ENCODE assay signal across 8 mouse cellular contexts in the genomic region with DNA sequence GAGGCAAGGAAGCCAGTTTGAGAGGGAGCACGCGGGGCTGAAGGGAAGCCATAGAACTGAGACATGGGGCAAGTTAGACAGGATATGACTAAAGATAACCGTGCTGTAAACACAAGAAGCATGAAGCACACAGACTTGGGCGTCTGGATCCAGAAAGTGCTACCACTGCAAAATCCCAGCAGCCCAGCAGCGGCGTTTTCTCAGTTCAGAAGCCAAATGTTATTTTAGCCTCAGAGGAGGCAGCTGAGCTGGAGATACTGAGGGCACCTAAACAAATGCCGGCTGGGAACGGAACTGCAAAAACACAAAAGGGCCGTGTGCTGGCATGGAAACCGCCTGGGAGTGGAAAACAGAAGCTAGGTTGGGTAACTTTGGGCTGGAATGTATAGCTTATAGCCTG. TPM values are rescaled to one million over a fixed set of nuclear protein-coding genes. Genes with fewer than 3 reads are reported as not detected.
DNase-seq lines count a peak whose midpoint lies in the region; ATAC-seq lines count a peak whose summit lies in the region.

No protein-coding gene starts in this region.

- no peak overlapping the region for H3K4me2 ChIP-seq in forebrain, embryonic 11.5 days (ENCODE audit: low read depth, low read length, severe bottlenecking)
- no peak overlapping the region for H3K4me2 ChIP-seq in neural tube, embryonic 13.5 days
- H3K4me2 ChIP-seq in intestine, embryonic 14.5 days (ENCODE audit: low read length) = no peak overlapping the region; the same call in 1 of the 2 replicates

- peaks cover 10% of the 10 kb centered on the region for H3K4me1 ChIP-seq in forebrain, embryonic 10.5 days
- H3K4me1 ChIP-seq in forebrain, embryonic 11.5 days (replicated peaks; ENCODE audit: control insufficient read depth, insufficient read depth, low read length) = no peaks in the 10 kb centered on the region
- H3K4me1 ChIP-seq in neural tube, embryonic 13.5 days (replicated peaks) = peaks cover 21% of the 10 kb centered on the region; the same call in 1 of the 2 replicates
- H3K4me1 ChIP-seq in intestine, embryonic 14.5 days (replicated peaks; ENCODE audit: control insufficient read depth, insufficient read depth, low read length) = peaks cover 11% of the 10 kb centered on the region; the same call in 1 of the 2 replicates

- peak overlapping the region; percentile 25; the same call in 1 of the 2 replicates for H3K27ac ChIP-seq in forebrain, embryonic 10.5 days
- H3K27ac ChIP-seq in forebrain, embryonic 11.5 days (ENCODE audit: low read depth, low read length) = no peak overlapping the region
- H3K27ac ChIP-seq in neural tube, embryonic 13.5 days (replicated peaks) = 0 out of 2 replicates have a peak overlapping the region, but pooled peaks have one; percentile 2
- peak overlapping the region; percentile 30; the same call in 1 of the 2 replicates for H3K27ac ChIP-seq in intestine, embryonic 14.5 days (ENCODE audit: low read depth)

- H3K4me3 ChIP-seq in forebrain, embryonic 10.5 days = no peak overlapping the region
- H3K4me3 ChIP-seq in forebrain, embryonic 11.5 days (ENCODE audit: low read depth, low read length) = no peak overlapping the region
- no peak overlapping the region for H3K4me3 ChIP-seq in neural tube, embryonic 13.5 days
- H3K4me3 ChIP-seq in intestine, embryonic 14.5 days (ENCODE audit: low read depth, low read length) = no peak overlapping the region

- H3K9ac ChIP-seq in forebrain, embryonic 11.5 days (ENCODE audit: low read length) = no peak overlapping the region
- H3K9ac ChIP-seq in neural tube, embryonic 13.5 days = no peak overlapping the region
- H3K9ac ChIP-seq in intestine, embryonic 14.5 days (ENCODE audit: low read length) = no peak overlapping the region

- H3K9me3 ChIP-seq in forebrain, embryonic 10.5 days = no peaks in the 10 kb centered on the region
- no peaks in the 10 kb centered on the region for H3K9me3 ChIP-seq in forebrain, embryonic 11.5 days (ENCODE audit: control insufficient read depth, low read length)
- no peaks in the 10 kb centered on the region for H3K9me3 ChIP-seq in neural tube, embryonic 13.5 days
- no peaks in the 10 kb centered on the region for H3K9me3 ChIP-seq in intestine, embryonic 14.5 days (ENCODE audit: control insufficient read depth, low read length)

- peak; percentile 13 for DNase-seq in forebrain, embryonic 10.5 days (ENCODE audit: extremely low spot score, low spot score)
- DNase-seq in forebrain, embryonic 11.5 days (ENCODE audit: low spot score) = no peak
- no peak for DNase-seq in neural tube, embryonic 10.5 days (ENCODE audit: extremely low spot score, low spot score)
- no peak for DNase-seq in intestine, embryonic 14.5 days (ENCODE audit: low spot score)
- peak; percentile 16 for DNase-seq in ovary, postnatal 36 days (ENCODE audit: low spot score)
- no peak for DNase-seq in thymus, postnatal 14 days

- 81% methylated on average over 10 of the region's 10 CpGs for WGBS in forebrain, embryonic 10.5 days
- WGBS in forebrain, embryonic 11.5 days = 65% methylated on average over 10 of the region's 10 CpGs
- 59% methylated on average over 10 of the region's 10 CpGs for WGBS in neural tube, embryonic 13.5 days
- 24% methylated on average over 10 of the region's 10 CpGs for whole genome bisulfite sequencing in intestine, embryonic 14.5 days

- no peaks in the 10 kb centered on the region for H3K36me3 ChIP-seq in forebrain, embryonic 10.5 days (replicated peaks)
- H3K36me3 ChIP-seq in forebrain, embryonic 11.5 days (ENCODE audit: control insufficient read depth, insufficient read depth, low read length) = no peaks in the 10 kb centered on the region
- H3K36me3 ChIP-seq in neural tube, embryonic 13.5 days = no peaks in the 10 kb centered on the region
- H3K36me3 ChIP-seq in intestine, embryonic 14.5 days (ENCODE audit: control insufficient read depth, insufficient read depth, low read length) = no peaks in the 10 kb centered on the region

- no peaks in the 10 kb centered on the region for H3K27me3 ChIP-seq in forebrain, embryonic 10.5 days (ENCODE audit: poor library complexity, severe bottlenecking)
- H3K27me3 ChIP-seq in forebrain, embryonic 11.5 days (ENCODE audit: control insufficient read depth, insufficient read depth, low read length) = no peaks in the 10 kb centered on the region
- no peaks in the 10 kb centered on the region for H3K27me3 ChIP-seq in neural tube, embryonic 13.5 days
- H3K27me3 ChIP-seq in intestine, embryonic 14.5 days (replicated peaks; ENCODE audit: control insufficient read depth, insufficient read depth, low read length) = no peaks in the 10 kb centered on the region

- ATAC-seq in forebrain, embryonic 11.5 days (replicated peaks; ENCODE audit: low FRiP score) = no peak
- ATAC-seq in neural tube, embryonic 13.5 days (ENCODE audit: low read depth) = no peak
- no peak for ATAC-seq in intestine, embryonic 14.5 days (replicated peaks; ENCODE audit: low FRiP score, low TSS enrichment, low read depth)
- no peak for ATAC-seq in erythroblast, adult 5-6 weeks (replicated peaks; ENCODE audit: low FRiP score, poor library complexity, severe bottlenecking)

RNA-seq across cellular contexts. Expression of a gene that starts 43.9 kb away (rescaled TPM):
- 3.9 and 5.5 TPM in 2 replicates for polyA plus RNA-seq in forebrain, embryonic 10.5 days (2016; fragmentation: Nextera tagmentation; extraction: Ambion mirVana)
- polyA plus RNA-seq in forebrain, embryonic 11.5 days (2014; fragmentation: Nextera tagmentation; extraction: Ambion mirVana) = 10.3 and 13.3 TPM in 2 replicates
- 5.9 and 6.4 TPM in 2 replicates for polyA plus RNA-seq in neural tube, embryonic 13.5 days (2015; fragmentation: Nextera tagmentation; extraction: Ambion mirVana)
- polyA plus RNA-seq in intestine, embryonic 14.5 days (2014; fragmentation: Nextera tagmentation; extraction: Ambion mirVana) = 17.7 and 20.0 TPM in 2 replicates
- not detected in 2 replicates for total RNA-seq in erythroblast, adult 5-6 weeks (2015; ENCODE audit: low replicate concordance)
- not detected in 2 replicates for total RNA-seq in erythroblast, adult 5-6 weeks (2017; ENCODE audit: low replicate concordance)

Comparison
In these comparisons a context has a peak if more than half of its experiments do, and no peak if none do; other contexts are left out.
1. DNase-seq: peak in forebrain, embryonic 10.5 days (single experiment) and ovary, postnatal 36 days (single experiment); none in forebrain, embryonic 11.5 days (single experiment), neural tube, embryonic 10.5 days (single experiment), intestine, embryonic 14.5 days (single experiment) and thymus, postnatal 14 days (single experiment).